Mouse (Mus musculus) naive thymus-derived CD4-positive, alpha-beta T cell, adult 2 months (primary cell): ENCODE data around the gene Tusc2.

Experiments used
- DNase-seq: peaks from one replicate; pipeline ENCODE4 v3.0.0-alpha.2; 2011; ENCODE audit warnings: low read depth

Gene Tusc2

DNA sequence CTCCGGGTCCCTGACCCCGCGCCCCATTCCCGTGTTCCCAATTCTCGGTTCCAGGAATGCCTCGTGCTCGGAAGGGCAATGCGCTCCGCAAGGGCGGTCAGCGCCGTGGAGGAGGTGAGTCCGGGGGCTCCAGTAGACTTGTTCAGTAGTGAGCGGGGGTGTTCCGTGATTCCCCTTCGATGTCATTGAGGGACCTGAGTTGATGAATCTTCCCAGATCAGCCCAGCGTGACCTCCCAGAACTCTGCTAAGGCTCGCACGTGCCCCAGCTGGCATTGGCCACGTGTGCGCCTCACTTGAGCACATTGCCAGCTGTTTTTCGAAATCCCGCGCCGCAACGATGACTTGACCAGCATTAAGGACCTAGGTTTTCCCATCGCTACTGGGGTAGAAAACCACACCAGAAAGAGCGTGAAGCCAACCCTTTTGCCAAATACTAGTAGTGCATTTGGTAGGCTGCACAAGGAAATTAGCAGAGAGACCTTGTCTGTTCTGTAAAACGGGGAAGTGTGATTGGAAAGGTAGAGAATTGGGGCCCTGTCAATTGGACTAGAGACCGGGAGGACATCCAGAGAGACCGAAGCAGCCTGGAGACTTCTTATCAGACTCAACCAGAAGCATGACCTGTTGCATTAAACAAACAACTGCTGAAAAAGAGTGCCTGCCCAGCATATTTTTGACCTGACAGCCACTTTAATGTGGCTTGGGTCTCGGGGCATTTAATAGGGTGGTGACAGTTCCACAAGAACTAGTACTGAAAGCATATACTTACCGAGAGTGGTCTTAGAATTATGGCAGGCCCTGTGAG, 25.0 kb downstream of the Tusc2 start:
- no peak for DNase-seq

DNA sequence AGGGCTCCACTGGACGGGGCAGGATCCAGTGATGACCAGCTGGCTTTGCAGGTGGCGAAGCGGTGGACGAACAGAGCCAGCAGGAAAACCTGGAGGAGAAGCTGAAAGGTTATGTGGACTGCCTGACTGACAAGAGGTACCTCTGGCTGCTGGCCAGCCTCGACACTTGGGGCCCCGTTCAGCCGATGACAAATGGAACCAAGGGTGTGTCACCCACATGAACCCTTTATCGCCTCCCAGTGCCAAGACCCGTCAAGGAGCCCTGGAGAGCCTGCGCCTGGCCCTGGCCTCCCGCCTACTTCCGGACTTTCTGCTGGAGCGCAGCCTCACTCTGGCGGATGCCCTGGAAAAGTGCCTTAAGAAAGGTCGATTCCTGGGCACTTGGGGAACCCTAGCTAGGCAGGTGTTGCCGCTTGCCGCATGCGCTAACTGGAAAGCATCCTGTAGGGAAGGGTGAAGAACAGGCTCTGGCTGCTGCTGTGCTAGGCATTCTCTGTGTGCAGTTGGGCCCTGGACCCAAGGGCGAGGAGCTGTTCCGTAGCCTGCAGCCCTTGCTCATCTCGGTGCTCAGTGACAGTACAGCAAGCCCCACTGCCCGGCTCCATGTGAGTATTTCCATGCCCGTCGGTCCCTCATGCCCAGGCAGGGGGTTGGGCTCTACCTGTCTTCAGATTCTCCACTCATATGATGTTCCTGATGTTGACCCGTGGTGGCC, 27.2 kb downstream of the Tusc2 start:
- DNase-seq = no peak

DNA sequence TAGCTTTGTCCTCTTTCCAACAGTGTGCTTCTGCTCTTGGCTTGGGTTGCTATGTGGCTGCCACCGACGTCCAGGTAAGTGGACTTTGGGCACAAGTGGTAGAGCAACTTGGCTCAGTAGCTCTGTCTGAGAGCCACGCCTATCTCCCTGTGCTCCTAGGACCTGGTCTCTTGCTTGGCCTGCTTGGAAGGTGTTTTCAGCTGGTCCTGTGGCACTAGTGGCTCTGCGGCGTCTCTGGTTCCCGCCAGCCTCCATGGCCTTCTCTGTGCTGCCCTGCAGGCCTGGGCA, 27.7 kb downstream of the Tusc2 start:
- DNase-seq = no peak

DNA sequence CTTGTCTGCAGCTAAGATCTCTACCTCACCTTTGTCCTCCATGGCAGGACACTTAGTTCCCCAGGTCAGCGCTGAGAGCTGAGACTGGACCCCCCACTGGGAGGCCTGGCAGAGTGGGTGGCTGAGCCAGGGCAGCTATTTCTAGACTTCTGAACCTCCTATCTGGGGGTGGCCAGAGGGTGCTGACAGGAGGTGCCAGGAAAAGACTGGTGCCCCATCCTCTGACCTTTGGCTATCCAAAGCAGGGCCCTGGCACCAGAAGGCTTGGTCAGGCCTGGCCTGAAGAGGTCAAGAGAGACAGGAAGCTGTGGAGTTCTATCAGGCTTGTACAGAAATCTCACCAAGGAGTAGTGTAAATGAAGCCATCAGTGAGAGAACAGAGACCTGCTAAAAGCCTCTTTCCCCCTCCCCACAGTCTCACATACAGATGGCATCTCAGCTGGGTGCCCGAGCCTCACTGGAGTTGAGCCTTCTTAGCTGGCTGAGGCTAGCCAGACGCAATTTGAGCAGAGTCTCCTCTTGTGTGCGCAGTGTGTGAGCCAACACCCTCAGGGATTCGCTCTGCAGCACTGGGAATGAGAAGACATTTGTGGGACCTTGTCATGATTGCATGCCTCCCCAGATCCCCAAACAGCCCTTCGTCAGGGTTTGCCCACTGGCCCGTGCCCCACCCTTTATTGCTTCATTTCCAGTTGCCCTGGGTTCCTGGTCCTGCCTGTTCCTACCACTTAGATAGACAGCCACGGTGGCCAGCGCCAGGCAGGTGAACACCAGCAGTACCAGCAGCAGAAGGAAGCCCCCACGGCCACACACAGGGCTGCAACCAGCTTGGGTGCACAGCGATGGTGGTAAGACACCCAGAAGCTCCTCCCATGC, 30.3 kb downstream of the Tusc2 start:
- no peak for DNase-seq

DNA sequence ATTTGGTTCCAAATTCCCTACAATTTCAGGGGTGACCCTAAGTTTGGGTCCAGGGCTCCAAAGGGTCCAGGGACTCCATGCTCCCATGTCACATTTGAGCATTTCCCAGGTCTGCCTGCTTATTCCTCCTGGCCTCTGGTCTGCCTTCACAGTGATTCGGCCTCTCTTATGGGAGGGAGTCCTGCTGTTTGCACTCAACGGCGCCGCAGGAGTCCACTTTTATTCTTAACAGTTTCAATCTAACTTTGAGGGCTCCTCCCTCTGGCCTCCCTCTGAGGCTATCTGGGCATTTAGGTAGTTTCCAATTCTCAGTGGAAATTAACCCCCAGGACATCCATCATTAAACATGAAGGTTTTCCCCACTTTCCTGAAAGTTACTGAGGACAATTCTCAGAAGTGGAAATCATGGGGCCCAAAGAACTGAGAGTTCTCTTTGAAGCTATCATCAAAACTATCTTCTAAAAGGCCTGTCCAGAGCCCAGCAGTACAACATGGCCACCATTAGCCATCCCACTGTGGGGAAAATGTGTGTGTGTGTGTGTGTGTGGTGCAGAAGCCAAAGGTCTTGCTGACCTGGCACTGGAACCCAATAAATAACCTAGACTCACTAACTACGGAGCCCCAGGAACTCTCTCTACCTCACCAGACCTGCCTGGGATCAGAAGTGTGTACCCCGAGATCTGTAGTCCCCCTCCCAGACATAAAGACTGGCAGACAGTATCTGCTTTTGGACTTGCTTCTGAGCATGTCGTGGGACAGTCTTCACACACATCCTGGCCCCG, 31.4 kb downstream of the Tusc2 start:
- no peak for DNase-seq

DNA sequence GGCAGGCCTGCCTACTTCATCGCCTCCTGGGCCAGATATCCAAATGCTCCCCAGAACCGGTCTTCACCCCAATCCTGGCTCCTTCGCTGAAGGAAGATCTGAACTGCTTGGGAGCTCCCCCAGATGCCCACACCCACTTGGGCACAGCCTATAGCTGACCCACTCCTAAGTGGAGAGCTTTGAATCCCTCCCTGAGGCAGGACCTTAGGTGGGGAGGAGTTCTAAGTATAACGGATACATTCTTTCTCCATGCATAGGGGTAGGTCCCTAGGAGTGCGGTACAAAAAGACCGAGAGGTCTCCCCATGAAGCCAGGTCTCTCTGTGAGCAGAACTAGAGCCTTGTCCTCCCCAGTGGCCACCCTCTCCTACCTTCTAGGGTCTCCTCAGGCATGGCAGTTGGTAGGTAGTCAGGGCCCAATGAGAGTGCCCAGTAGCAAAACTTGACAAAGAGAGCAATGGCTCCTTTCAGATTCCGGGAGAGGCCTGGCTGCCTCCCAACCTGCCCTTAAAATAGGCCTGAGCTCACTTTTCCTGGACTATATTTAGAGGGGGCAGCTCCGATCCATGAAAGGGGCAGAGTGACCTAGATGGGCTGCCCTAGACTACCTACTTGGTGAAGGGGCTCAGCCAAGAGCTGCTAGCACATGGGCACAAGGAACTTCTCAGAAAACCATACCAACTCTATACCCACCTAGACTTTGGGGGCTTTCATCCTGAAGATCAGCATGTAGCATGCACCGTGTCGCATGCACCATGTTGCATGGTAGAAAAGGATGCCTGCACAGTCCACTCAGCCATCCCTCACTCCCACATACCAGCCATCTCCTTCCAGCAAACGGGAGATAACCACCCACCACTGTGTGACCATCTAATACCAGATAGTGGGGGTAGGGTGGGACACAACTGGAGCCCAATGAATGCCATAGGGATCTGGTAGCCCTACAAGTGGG, 33.8 kb downstream of the Tusc2 start:
- no peak for DNase-seq

DNA sequence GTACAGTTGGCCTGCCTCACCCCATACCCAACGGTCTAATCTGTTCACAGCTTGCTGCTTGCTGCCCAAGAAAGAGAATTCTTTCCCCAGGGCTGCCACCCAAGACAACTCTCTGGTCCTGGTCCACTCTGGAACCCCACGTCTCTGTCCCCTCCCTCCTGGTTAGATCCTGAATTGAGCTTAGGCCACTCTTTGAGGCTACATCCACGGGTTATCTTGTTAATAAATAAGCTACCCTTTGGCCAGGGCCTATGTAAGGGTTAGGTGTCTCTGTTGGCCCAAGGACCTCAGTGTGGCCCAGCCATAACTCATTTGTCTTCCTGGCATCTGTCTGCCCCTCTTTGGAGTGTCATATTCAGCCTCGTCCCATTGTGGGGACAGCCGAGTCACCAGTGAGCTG, 35.3 kb downstream of the Tusc2 start:
- DNase-seq = no peak

DNA sequence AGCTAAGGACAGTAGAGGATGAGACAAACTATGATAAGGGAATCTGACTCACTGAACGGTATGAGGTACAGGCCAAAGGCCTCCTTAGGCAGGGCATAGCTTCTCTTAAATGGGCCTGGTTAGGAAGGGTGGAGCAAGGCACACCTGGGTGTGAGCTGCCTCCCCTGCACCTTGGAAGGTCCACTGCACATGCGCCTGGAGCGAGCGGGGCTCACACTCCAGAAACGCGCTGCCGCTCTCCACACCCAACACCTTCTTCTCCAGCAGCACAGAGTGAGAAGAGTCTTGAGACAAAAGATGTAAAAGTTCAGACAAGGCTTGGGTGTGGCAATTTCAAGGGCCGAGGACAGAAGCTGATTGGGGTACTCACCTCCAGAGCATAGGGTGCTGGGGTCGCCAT, 36.4 kb downstream of the Tusc2 start:
- DNase-seq = no peak

DNA sequence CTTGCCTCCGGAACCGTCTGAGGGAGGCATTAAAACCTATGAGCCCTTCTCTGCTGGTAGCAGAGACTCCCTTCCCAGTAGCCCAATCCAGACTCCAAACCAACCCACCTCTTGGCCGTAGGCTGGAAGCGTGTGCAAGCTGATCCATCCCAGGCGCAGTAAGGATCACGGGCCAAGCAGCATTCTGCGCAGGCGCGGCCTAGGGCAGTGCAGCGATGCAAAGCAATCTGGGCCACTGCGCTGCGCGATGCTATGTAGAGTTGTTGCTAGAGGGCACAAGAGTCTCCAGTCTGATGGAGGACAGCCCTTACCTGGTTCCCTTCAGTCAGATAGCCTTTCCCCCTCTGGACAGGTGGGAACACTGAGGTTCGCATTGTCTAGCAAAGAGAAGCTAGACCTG, 36.8 kb downstream of the Tusc2 start:
- DNase-seq = no peak

DNA sequence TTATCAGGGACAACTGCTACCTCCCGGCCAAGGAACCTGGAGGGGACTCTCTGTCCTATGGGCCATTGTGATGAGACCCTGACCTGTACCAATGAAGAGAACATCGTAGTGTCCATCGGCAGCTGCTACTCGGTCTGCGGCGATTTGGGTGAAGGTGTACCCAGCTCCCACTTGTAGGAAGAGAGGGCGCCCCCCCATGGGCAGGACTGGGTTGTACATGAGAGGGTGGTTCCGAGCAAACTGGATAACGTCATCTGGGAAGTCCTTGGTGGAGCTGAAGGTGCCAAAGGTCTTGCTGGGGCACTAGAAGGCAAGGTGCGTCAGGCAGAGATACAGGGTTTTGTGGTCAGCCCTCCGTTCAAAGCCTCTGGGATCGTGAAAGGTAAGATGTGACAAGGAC, 37.7 kb downstream of the Tusc2 start:
- peak; percentile 45 for DNase-seq

DNA sequence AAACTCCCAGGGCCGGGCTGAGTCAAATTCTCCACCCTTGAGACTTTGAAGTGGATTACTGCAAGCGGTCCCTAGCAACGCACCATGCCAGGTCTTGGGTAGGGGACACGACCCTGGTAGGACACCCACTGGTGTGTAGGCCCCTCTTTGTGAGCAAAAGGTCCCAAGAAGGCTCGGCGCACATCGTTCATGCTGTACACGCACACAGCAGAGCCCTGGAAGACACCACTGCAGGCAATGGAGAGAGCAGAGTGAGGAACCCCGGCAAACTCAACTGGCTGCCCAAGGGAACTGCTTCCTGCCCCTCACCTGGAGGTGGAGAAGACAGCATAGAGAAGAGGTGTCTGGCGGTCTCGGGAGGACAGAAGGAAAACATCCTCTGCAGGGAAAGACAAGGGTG, 38.2 kb downstream of the Tusc2 start:
- no peak for DNase-seq

DNA sequence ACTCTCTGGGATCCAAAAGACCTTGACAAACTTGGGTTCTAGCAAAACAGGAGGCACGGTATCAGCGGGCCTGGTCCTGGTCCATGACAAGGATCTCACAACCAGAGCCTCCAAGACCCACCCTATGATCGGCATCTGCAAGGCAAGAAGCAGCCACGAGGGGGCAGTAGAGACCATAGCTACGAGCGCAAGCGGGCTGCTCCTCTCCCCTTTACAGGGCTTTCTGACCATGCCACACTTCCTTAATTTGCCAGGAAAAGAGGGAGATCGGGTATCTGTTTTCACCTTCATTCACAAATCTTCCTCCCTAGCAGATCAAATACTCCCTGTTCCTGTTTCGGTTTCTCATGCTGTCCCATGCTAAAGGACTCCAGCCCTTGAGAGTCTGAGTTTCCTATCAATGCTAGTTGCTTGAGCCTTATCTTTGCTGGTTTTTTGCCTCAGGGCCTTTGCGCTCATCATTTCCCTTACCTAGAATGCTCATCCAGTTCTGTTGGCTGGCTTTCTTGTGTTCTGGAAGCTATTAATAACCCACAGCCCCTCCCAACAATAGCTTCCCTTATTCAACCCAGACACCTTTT, 39.1 kb downstream of the Tusc2 start:
- peak; percentile 94 for DNase-seq

DNA sequence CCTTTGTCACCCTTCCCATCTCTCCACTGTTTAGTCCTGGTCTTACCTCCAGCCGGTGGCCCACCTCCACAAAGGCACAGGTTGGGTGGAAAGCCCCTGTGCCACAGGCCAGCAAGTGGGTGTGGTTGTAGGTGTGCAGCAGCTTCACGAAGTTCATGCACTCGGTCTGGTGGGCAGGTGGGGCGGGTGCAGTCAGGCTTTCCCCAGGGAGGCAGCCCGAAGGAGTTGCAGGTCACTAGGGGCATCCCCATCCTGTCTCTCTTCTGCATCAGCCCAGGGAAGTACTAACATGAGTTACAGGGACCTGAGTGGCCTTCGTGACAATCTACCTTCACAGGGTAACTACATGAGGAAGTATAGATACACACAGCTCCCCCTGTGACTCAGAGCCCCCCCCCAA, 40.2 kb downstream of the Tusc2 start:
- DNase-seq = no peak

DNA sequence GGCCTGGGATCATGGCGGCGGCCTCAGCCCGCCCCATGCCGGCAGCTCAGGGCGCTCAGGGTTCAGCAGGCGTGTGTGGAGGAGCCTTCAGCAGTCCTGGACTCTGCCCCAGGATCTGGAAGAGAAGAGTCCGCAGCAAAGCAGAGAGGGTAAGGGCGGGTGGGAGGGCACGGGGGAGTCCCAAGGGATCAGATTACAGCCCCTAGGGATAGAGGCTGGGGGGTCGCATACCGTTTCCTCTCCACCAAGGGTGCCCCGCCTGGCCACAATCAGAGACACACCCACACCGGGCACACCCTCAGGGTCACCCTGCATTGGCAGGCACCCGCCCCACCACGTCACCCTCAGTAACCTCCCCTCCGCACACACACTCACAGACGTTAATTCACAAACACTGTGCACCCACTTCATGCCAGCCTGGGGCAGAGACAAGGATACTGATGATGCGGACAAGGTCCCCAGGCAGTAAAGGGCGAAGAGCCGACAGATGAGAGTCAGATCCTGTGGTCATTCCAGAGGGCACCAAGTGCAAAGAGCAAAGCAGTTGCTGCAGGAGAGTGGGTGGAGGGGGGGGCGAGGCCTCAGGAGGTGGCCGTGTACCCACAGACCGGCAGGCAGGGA, 42.1 kb downstream of the Tusc2 start:
- no peak for DNase-seq

DNA sequence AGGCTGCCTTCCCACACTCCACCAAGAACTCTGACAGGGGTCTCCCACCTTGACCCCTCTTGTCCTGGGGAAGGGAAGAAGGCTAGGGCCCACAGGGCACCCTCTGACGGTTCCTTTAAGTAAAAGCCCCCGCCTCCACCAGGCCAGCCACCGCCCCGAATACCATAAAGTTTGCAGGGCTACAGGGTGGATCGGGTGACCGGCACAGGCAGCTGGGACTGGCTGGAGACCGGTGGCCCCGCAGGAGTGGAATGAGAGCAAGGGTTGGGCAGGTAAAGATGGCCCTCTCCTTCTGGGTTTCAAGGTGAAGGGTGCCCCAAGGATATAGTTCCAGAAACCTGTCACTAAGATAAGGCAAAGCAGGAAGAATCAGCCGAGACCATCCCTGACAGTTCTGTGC, 43.5 kb downstream of the Tusc2 start:
- no peak for DNase-seq

DNA sequence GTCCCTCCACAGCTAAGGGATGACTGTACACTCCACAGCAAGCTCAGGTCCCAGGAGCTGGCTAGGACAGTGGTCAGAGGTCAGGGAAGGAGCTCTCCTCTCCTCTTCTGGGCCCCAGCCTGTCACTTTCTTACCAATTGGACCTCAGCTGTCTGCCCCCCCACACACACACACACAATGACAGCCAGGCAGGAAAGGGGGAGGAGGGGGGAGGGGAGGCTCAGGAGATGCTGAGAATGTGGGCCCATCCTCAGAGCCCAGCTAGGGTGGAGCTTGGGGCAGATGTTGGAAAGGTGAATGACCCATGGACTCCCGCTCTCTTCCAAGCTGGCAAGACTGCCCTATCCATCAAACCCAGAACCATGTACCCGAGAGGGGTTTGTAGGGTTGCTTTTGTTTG, 44.0 kb downstream of the Tusc2 start:
- no peak for DNase-seq

DNA sequence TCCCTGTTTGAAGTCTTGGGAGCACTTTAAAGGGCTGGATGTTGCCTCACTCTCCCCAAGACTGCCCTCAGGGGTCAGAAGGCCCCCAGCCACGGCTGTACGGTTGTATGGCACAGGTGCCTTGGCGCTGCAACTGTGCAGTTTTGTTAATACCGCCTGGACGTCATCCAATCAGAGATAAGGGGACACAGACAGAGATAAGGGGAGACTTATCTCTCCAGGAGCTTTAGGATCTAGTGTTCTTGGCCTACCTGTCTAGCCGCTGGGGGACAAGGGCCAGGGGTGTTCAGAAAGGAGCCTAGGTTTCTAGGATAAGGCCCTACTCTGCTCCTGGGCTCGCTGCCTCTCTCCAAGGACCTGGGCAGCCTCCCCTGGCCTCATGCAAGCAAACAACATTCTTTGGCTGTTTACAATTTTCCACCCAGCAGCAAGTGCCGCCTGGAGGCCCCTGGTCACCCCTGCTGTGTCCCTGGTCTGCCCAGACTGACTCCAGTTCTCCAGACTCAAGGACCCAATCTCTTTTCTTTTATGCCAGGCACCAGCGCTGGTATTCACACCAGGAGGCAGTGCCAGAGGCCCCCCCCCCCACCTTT, 44.7 kb downstream of the Tusc2 start:
- no peak for DNase-seq

DNA sequence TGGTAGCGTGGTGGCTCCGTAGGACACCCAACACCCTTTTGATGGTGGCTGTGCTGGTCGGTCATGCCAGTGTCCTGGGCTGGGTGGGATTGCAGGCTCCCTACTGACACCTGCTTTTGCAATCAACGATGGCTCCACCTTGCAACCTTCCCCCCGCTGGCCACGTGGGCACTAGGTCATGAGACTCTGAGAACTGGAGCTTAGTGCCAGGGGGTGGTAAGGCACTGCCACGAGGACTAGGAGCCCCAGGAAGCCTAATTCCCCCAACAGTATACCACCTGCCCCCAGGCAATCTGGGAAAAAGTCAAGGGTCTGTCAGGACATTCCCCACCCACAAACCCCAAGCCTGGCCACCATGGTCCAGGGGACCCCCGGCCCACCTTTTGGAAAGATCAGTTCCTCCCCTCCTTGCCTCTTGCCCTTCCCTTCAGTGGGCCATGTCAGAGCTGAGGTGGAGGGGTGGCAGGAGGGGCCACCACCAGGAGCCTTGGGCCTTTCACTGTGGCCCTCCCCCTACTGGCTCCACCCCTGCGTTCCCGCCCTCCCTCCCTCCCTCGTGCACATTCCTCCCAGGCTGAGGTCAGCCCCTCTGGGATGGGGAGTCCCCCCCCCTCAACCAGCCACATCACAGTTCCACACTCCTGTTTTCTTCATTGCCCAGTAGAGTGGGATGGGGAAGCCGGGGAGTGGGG, 45.8 kb downstream of the Tusc2 start, which contains the start of gene Sema3b:
TSS of gene Sema3b (minus strand) at position 489 of the 692 bp plus-strand sequence.
- DNase-seq = no peak

DNA sequence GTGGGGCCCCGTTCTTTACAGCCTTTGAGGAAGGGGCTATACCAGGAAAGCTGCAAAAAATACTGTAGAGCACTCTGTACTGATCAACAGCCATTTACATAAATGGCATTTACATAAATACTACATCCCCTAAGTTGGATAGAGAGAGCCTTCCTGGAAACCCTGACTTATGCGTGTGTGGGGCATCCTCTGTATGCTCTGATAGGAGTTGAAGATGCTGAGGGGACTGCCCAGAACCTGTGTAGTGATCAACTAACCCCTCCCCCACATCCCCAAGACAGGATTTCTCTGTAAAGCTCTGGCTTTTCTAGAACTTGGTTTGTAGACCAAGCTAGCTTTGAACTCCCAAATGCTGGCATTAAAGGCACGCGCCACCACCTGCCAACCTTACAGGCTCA, 46.4 kb downstream of the Tusc2 start:
- DNase-seq = no peak
